Mouse (Mus musculus) liver, postnatal 0 days (tissue): Measurements from ENCODE around the gene Tor1b.

ENCODE experiments used
- CTCF ChIP-seq: sonication (generic); IDR thresholded peaks from 2 replicates; pipeline ENCODE4 v1.5.1; 2016; ENCODE audit warnings: antibody characterized with exemption, low read depth
- EP300 ChIP-seq: IDR thresholded peaks from 2 replicates; pipeline ENCODE4 v1.6.1; 2016; ENCODE audit warnings: antibody characterized with exemption, low read depth, mild to moderate bottlenecking

DNA sequence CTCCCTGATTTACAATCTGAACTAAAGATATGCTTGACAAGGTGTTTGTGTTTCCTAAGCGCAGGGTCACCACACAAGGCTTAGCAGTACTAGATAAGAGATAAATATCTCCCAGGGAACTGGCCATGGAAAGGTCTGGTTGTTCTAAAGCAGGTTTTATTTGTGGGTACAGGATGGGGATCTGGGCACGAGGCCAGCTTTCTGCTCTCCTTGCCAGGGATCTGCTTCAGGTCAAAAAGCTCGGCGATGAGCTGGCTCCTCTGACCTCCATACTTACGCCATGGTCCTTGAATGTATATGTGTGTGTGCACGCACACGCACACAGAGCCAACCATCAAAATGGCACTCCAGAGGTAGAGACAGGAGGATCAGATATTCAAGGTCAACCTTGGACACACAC is 47.8 kb upstream of the Tor1b start:
- no peak for TF ChIP-seq CTCF
- TF ChIP-seq EP300, result no peak
